Mouse (Mus musculus): Measurements from ENCODE around the gene Fbxo2. TPM values are rescaled to one million over a fixed set of nuclear protein-coding genes. Genes with fewer than 3 reads are reported as not detected.

Gene Fbxo2
- polyA plus RNA-seq, 1 experiment from 2014 or later: 0.97 TPM

- Histone ChIP-seq H3K27ac (no peak overlapping the region), H3K4me1 (peaks cover 48% of the 10 kb centered on the region), H3K9me3 (0 out of 2 replicates have a peak, but pooled peaks cover 2% of the 10 kb centered on the region), H3K4me3 (peak overlapping the region; percentile 78; the same call in 1 of the 2 replicates), H3K36me3 (replicated peaks) (peaks cover 1% of the 10 kb centered on the region; the same call in 1 of the 2 replicates), H3K27me3 (ENCODE audit: poor library complexity, severe bottlenecking) (peaks cover 62% of the 10 kb centered on the region)
- no peak for DNase-seq (ENCODE audit: extremely low spot score, low spot score)
- WGBS: 77% methylated on average over 2 of the region's 2 CpGs
These were observed 31.7 kb upstream of the Fbxo2 start for GRCm38 (mm10) chr4:148128672-148129071.

- WGBS: under 1% methylated on average over 18 of the region's 18 CpGs
- Histone ChIP-seq H3K4me3 (peak within 1 kb of the TSS; percentile 78), H3K9me3 (0 out of 2 replicates have a peak, but pooled peaks cover 3% of the 10 kb centered on the region), H3K36me3 (replicated peaks) (peaks cover 3% of the 10 kb centered on the region; the same call in 1 of the 2 replicates), H3K4me1 (peaks cover 48% of the 10 kb centered on the region), H3K27me3 (ENCODE audit: poor library complexity, severe bottlenecking) (peaks cover 56% of the 10 kb centered on the region), H3K27ac (peak within 1 kb of the TSS; percentile 99)
- no peak for DNase-seq (ENCODE audit: extremely low spot score, low spot score)
These were observed 30.3 kb upstream of the Fbxo2 start, which contains the start of gene Mad2l2 for GRCm38 (mm10) chr4:148130133-148130532. TSS of gene Mad2l2 (plus strand) at chr4:148130384.

GRCm38 (mm10) chr4:148130561-148131413 is 29.6 kb upstream of the Fbxo2 start, which contains the start of gene Draxin:
TSS of gene Draxin (minus strand) at chr4:148130698.
- Histone ChIP-seq H3K4me3 (peak within 1 kb of the TSS; percentile 78), H3K36me3 (replicated peaks) (peaks cover 3% of the 10 kb centered on the region; the same call in 1 of the 2 replicates), H3K27me3 (ENCODE audit: poor library complexity, severe bottlenecking) (peaks cover 56% of the 10 kb centered on the region), H3K27ac (peak within 1 kb of the TSS; percentile 99), H3K4me1 (peaks cover 48% of the 10 kb centered on the region), H3K9me3 (0 out of 2 replicates have a peak, but pooled peaks cover 3% of the 10 kb centered on the region)
- peak; percentile 84 for DNase-seq (ENCODE audit: extremely low spot score, low spot score)
- under 1% methylated on average over 84 of the region's 87 CpGs for WGBS

GRCm38 (mm10) chr4:148131497-148132081 is 28.8 kb upstream of the Fbxo2 start:
- DNase-seq (ENCODE audit: extremely low spot score, low spot score): peak; percentile 76
- peaks cover 3% of the 10 kb centered on the region; the same call in 1 of the 2 replicates for H3K36me3 ChIP-seq (replicated peaks)
- under 1% methylated on average over 21 of the region's 21 CpGs for WGBS
- peaks cover 43% of the 10 kb centered on the region for H3K4me1 ChIP-seq
- peaks cover 56% of the 10 kb centered on the region for H3K27me3 ChIP-seq (ENCODE audit: poor library complexity, severe bottlenecking)
- H3K27ac ChIP-seq: peak overlapping the region; percentile 99
- H3K9me3 ChIP-seq: 0 out of 2 replicates have a peak, but pooled peaks cover 3% of the 10 kb centered on the region
- peak overlapping the region; percentile 78 for H3K4me3 ChIP-seq

- H3K27me3 ChIP-seq (ENCODE audit: poor library complexity, severe bottlenecking): peaks cover 57% of the 10 kb centered on the region
- H3K4me1 ChIP-seq: peaks cover 34% of the 10 kb centered on the region
- no peak overlapping the region for H3K27ac ChIP-seq
- 0 out of 2 replicates have a peak, but pooled peaks cover 3% of the 10 kb centered on the region for H3K9me3 ChIP-seq
- H3K4me3 ChIP-seq: no peak overlapping the region
- 87% methylated on average over 8 of the region's 8 CpGs for WGBS
- H3K36me3 ChIP-seq (replicated peaks): peaks cover 3% of the 10 kb centered on the region; the same call in 1 of the 2 replicates
- DNase-seq (ENCODE audit: extremely low spot score, low spot score): no peak
These were observed 25.4 kb upstream of the Fbxo2 start for GRCm38 (mm10) chr4:148134988-148135387.

GRCm38 (mm10) chr4:148137503-148137902 is 22.9 kb upstream of the Fbxo2 start:
- no peak overlapping the region for H3K27ac ChIP-seq
- 0 out of 2 replicates have a peak, but pooled peaks cover 3% of the 10 kb centered on the region for H3K9me3 ChIP-seq
- no peak overlapping the region for H3K4me3 ChIP-seq
- peaks cover 3% of the 10 kb centered on the region; the same call in 1 of the 2 replicates for H3K36me3 ChIP-seq (replicated peaks)
- H3K27me3 ChIP-seq (ENCODE audit: poor library complexity, severe bottlenecking): peaks cover 32% of the 10 kb centered on the region
- H3K4me1 ChIP-seq: peaks cover 20% of the 10 kb centered on the region
- DNase-seq (ENCODE audit: extremely low spot score, low spot score): no peak
- WGBS: 70% methylated on average over 8 of the region's 8 CpGs

GRCm38 (mm10) chr4:148139767-148140097 is 20.7 kb upstream of the Fbxo2 start:
- Histone ChIP-seq H3K4me3 (peak overlapping the region; percentile 78), H3K9me3 (no peaks in the 10 kb centered on the region), H3K36me3 (replicated peaks) (peaks cover 19% of the 10 kb centered on the region), H3K27ac (peak overlapping the region; percentile 91), H3K4me1 (peaks cover 20% of the 10 kb centered on the region), H3K27me3 (ENCODE audit: poor library complexity, severe bottlenecking) (peaks cover 29% of the 10 kb centered on the region)
- no peak for DNase-seq (ENCODE audit: extremely low spot score, low spot score)
- under 1% methylated on average over 12 of the region's 12 CpGs for WGBS

- Histone ChIP-seq H3K9me3 (no peaks in the 10 kb centered on the region), H3K27me3 (ENCODE audit: poor library complexity, severe bottlenecking) (peaks cover 29% of the 10 kb centered on the region), H3K4me3 (peak overlapping the region; percentile 78), H3K36me3 (replicated peaks) (peaks cover 25% of the 10 kb centered on the region), H3K27ac (peak overlapping the region; percentile 91), H3K4me1 (peaks cover 20% of the 10 kb centered on the region)
- DNase-seq (ENCODE audit: extremely low spot score, low spot score): peak; percentile 96
- WGBS: under 1% methylated on average over 65 of the region's 65 CpGs
These were observed 20.1 kb upstream of the Fbxo2 start for GRCm38 (mm10) chr4:148140098-148141011.

- no peaks in the 10 kb centered on the region for H3K9me3 ChIP-seq
- H3K27me3 ChIP-seq (ENCODE audit: poor library complexity, severe bottlenecking): peaks cover 9% of the 10 kb centered on the region
- no peak overlapping the region for H3K4me3 ChIP-seq
- 91% methylated on average over 5 of the region's 5 CpGs for WGBS
- peaks cover 57% of the 10 kb centered on the region for H3K36me3 ChIP-seq (replicated peaks)
- H3K4me1 ChIP-seq: peaks cover 20% of the 10 kb centered on the region
- no peak overlapping the region for H3K27ac ChIP-seq
- DNase-seq (ENCODE audit: extremely low spot score, low spot score): no peak
These were observed 16.7 kb upstream of the Fbxo2 start for GRCm38 (mm10) chr4:148143721-148144120.

- no peak overlapping the region for H3K27ac ChIP-seq
- peaks cover 65% of the 10 kb centered on the region for H3K36me3 ChIP-seq (replicated peaks)
- 72% methylated on average over 2 of the region's 2 CpGs for WGBS
- no peak overlapping the region for H3K4me3 ChIP-seq
- peaks cover 28% of the 10 kb centered on the region for H3K4me1 ChIP-seq
- no peak for DNase-seq (ENCODE audit: extremely low spot score, low spot score)
- no peaks in the 10 kb centered on the region for H3K9me3 ChIP-seq
- H3K27me3 ChIP-seq (ENCODE audit: poor library complexity, severe bottlenecking): 0 out of 2 replicates have a peak, but pooled peaks cover 8% of the 10 kb centered on the region
These were observed 12.7 kb upstream of the Fbxo2 start for GRCm38 (mm10) chr4:148147714-148148113.

GRCm38 (mm10) chr4:148149540-148149939 is 10.9 kb upstream of the Fbxo2 start:
- Histone ChIP-seq H3K9me3 (no peaks in the 10 kb centered on the region), H3K27ac (0 out of 2 replicates have a peak overlapping the region, but pooled peaks have one; percentile 35), H3K36me3 (replicated peaks) (peaks cover 66% of the 10 kb centered on the region), H3K4me1 (peaks cover 28% of the 10 kb centered on the region), H3K27me3 (ENCODE audit: poor library complexity, severe bottlenecking) (0 out of 2 replicates have a peak, but pooled peaks cover 9% of the 10 kb centered on the region), H3K4me3 (peak overlapping the region; percentile 18; the same call in 1 of the 2 replicates)
- DNase-seq (ENCODE audit: extremely low spot score, low spot score): no peak
- 66% methylated on average over 12 of the region's 12 CpGs for WGBS

- WGBS: 46% methylated on average over 7 of the region's 7 CpGs
These were observed 10.2 kb upstream of the Fbxo2 start for GRCm38 (mm10) chr4:148150242-148150641.

More at GRCm38 (mm10) chr4:148150242-148150641, 10.2 kb upstream of the Fbxo2 start:
- no peak overlapping the region for H3K4me3 ChIP-seq
- H3K4me1 ChIP-seq: peaks cover 28% of the 10 kb centered on the region
- H3K9me3 ChIP-seq: no peaks in the 10 kb centered on the region
- DNase-seq (ENCODE audit: extremely low spot score, low spot score): no peak
- peaks cover 66% of the 10 kb centered on the region for H3K36me3 ChIP-seq (replicated peaks)
- H3K27me3 ChIP-seq (ENCODE audit: poor library complexity, severe bottlenecking): 0 out of 2 replicates have a peak, but pooled peaks cover 9% of the 10 kb centered on the region
- peak overlapping the region; percentile 35; the same call in 1 of the 2 replicates for H3K27ac ChIP-seq
